Mouse (Mus musculus) embryonic fibroblast, embryonic 13.5 days (primary cell): ENCODE measurements around the gene 1500011B03Rik.

ENCODE experiments used
- CTCF ChIP-seq: IDR thresholded peaks from 2 replicates; pipeline ENCODE4 v1.5.1; 2011; ENCODE audit warnings: mild to moderate bottlenecking, control low read depth, low read length, moderate library complexity, borderline replicate concordance; ENCODE audit not compliant: insufficient read depth
- POLR2A ChIP-seq: IDR thresholded peaks from 2 replicates; pipeline ENCODE4 v1.6.1; 2011; ENCODE audit warnings: low read depth, mild to moderate bottlenecking, control low read depth, low read length, moderate library complexity

- TF ChIP-seq POLR2A: peak; percentile 89
- TF ChIP-seq CTCF: no peak
Measured at GRCm38 (mm10) chr5:114822796-114823688, at the start of gene 1500011B03Rik.
